Comparison of ENCODE assay signal across 21 mouse cellular contexts in genomic region chr16:25527850-25528249, GRCm38 (mm10).
DNase-seq lines count a peak whose midpoint lies in the region; ATAC-seq and TF ChIP-seq lines count a peak whose summit lies in the region.
"Had no signal": no experiment of that assay in that cellular context is flagged by ENCODE, and none has a peak within 500 bp of the region (broad histone marks: within the 10 kb centered on the region; RNA-seq: fewer than 3 reads in every experiment).

No protein-coding gene starts in this region.

- no peak for DNase-seq in layer of hippocampus, adult 2 months (ENCODE audit: low spot score in 2 of 2)
- DNase-seq in layer of hippocampus, adult 8-10 months (ENCODE audit: low spot score in 2 of 2), result no peak
- no peak for DNase-seq in left cerebral cortex, adult 11 months (ENCODE audit: low spot score)
- DNase-seq in cerebellum, postnatal 36 days, result no peak
- DNase-seq: adrenal gland, adult 8-10 months; adrenal gland, postnatal 14 days; adrenal gland, postnatal 36 days; B cell, adult 2 months; cerebellum, adult 11-12 months; cerebellum, adult 8-10 months; cerebellum, adult 9-11 months; cerebellum, postnatal 14 days; forebrain, postnatal 0 days had no signal

- ATAC-seq in hematopoietic stem cell, adult 5-6 weeks (replicated peaks in 1 of 2; ENCODE audit: insufficient read depth in 1 of 2, low FRiP score in 2 of 2, low TSS enrichment in 1 of 2, low read depth in 1 of 2, poor library complexity in 2 of 2, severe bottlenecking in 2 of 2), result peak; percentile 32; a peak in 1 of 4 replicates
- ATAC-seq in megakaryocyte progenitor cell, adult 5-6 weeks (replicated peaks; ENCODE audit: poor library complexity), result peak; percentile 77
- ATAC-seq: CD4-positive, CD25-positive, alpha-beta regulatory T cell, adult 4 months; forebrain, embryonic 13.5 days; forebrain, embryonic 15.5 days; forebrain, postnatal 0 days; Patski had no signal

- no peak overlapping the region for H3K4me3 ChIP-seq in layer of hippocampus, adult 2 months
- H3K4me3 ChIP-seq: embryonic facial prominence, embryonic 10.5 days; embryonic facial prominence, embryonic 12.5 days; forebrain, embryonic 13.5 days; forebrain, embryonic 15.5 days had no signal

- TF ChIP-seq CTCF in layer of hippocampus, adult 2 months (conservative IDR thresholded peaks at IDR 0.05), result no peak

- H3K27ac ChIP-seq in layer of hippocampus, adult 2 months, result peak overlapping the region; percentile 59
- H3K27ac ChIP-seq: embryonic facial prominence, embryonic 10.5 days; embryonic facial prominence, embryonic 12.5 days; forebrain, embryonic 13.5 days; forebrain, embryonic 15.5 days had no signal
